Mouse (Mus musculus): ENCODE data around the gene Rmi2.
"Not testable (repeated sequence)": the region's sequence is repeated elsewhere in the genome, so short reads cannot be mapped to it uniquely, and the experiment has no call there.

Rmi2 gene

GRCm38 (mm10) chr16:10834911-10835587 is at the start of gene Rmi2:
TSS of gene Rmi2 (plus strand) at chr16:10835059.
- peak; percentile 82 for DNase-seq (ENCODE audit: low read depth, low spot score)

DNA sequence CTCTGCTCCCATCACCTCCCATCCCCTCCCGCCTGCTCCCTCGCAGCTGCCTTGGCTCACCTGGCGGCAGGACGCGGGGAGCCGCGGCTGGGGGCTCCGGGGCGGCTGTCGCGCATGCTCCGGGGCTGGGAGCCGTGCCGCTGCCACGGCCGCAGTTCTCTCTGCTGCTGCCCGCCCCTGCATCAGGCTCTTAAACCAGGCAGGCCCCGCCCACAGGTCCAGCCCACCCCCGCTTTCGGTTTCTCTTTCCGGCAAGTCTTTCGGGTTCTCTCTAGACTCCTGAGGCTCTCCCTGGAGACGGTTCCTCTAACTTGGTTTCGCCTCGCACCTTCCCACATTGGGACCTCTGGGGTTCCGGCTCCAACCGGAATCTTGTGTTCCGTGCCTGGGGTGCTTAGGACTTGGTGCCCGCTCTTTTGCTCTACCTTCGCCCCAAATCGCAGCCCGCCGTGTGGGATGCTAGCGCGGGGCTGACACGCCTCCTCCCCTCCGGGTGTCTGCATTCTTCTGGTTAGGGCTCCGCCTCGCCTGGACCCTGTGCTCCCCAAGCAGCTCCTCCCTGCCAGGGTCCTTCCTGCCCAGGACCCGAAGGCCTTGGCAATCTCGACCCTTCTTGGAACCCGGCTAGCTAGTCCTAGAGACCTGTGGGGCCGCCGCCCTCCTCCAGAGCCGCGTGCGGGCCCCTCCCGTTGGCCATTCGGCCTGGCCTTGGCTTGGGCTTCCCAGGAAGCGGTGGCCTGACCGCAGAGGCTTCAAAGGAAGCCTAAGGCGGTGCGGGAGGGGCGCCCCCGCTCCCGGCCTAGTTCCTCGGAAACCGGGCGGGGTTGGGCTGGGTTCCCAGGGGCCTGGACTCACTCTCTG is 49.3 kb upstream of the Rmi2 start, which contains the start of gene Socs1:
Socs1 (minus strand) TSS at position 166 of the 861 bp plus-strand sequence.
- DNase-seq (ENCODE audit: low read depth, low spot score): peak; percentile 90

DNA sequence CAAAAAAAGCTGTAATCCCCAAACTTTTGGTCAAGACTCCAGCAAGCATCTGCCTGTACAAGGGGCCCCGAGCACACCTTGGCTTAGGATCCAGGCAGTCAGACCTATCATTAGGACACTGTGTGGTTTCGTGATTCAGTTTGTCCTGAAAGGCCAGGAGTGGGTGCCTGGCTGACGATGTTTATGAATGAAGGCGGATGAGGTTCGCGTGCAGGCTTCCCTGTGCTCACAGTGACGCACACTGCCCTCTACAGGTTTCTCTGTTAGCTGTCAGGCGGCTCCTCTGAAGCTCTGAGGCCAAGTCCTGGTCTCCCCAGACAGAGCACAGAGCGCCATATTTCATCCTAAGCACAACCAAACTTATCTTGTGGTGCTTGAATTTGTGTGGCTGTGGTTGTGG is 48.6 kb upstream of the Rmi2 start:
- peak; percentile 89 for DNase-seq (ENCODE audit: low read depth, low spot score)

DNA sequence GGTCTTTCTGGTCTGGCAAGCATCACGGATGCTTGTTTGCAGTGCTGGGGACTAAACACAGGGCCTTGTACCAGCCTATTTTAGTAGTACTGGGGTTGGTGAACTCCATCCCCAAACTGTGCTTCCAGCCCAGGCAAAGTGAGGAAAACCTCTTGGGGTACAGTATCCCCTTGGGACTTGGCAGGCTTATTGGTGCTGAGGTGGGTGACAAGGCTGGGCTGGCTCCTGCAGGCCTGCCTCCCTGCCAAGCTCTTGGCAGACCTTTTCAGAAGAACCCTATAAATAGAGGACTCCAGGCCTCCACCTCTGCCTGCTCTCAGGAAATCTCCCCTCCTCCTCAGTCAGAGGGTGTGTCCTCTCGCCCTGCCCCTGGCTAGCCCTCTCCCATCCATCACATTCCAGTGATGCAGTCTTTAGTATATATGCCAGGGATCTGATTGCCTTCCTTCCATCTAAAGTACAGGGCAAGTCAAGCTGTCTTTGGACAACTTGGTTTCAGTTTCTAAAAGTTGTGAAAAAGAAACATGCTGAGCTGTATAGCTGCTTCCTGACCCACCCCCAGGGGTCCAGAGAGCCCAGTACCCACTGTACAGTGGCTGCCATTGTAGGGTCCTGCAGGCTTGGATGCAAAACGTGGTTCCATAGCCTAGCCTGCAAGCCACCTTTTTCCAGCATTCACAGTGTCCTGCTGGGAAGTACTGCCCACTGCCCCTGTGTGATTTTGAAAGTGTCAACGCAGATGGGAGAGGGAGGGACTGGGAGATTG is 47.9 kb upstream of the Rmi2 start:
- no peak for DNase-seq (ENCODE audit: low read depth, low spot score)

DNA sequence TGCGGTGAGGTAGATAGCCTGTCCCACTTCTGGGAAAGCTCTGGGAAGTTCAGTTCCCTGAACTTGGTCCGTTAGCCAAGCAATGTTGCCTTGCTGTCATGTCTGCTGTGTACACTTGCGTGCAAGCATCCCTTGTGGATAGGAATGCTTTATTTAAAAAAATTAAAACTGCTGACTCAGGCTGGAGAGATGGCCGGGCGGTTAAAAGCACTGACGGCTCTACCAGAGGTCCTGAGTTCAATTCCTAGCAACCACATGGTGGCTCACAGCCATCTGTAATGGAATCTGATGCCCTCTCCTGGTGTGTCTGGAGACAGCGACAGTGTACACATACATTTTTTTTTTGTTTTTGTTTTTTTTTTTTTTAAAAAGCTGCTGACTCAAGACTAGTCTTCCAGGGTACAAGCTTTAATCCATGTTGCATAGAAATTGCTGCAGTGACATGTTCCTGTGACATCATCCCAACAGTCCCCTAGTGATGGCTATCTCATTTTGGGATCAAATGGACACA is 47.3 kb upstream of the Rmi2 start:
- no peak for DNase-seq (ENCODE audit: low read depth, low spot score)

- no peak for DNase-seq (ENCODE audit: low read depth, low spot score)
Measured at GRCm38 (mm10) chr16:10788271-10788670, 46.6 kb upstream of the Rmi2 start, which contains the start of gene Tnp2. TSS of gene Tnp2 (minus strand) at chr16:10788660.

GRCm38 (mm10) chr16:10788866-10789265 is 46.0 kb upstream of the Rmi2 start:
- no peak for DNase-seq (ENCODE audit: low read depth, low spot score)

DNA sequence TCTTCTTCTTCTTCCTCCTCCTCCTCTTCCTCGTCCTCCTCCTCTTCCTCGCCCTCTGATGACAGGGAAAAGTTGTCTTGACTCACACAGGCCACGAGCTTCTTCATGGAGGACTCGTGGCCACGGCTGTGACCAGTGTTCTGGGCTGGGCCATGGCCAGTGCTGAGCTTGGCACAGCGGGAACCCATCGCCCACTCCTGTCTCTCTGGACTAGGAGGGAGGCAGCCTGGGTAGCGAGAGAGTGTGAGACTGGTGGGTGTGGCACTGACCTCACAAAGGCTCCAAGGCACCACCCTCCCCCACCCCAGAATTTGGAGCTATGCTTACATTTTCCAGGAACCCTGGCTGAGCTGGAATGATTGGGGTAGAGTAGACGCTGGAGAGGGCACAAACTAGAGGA is 44.2 kb upstream of the Rmi2 start, which contains the start of gene Prm3:
Prm3 (minus strand) TSS at position 213 of the 400 bp plus-strand sequence.
- DNase-seq (ENCODE audit: low read depth, low spot score): no peak

DNA sequence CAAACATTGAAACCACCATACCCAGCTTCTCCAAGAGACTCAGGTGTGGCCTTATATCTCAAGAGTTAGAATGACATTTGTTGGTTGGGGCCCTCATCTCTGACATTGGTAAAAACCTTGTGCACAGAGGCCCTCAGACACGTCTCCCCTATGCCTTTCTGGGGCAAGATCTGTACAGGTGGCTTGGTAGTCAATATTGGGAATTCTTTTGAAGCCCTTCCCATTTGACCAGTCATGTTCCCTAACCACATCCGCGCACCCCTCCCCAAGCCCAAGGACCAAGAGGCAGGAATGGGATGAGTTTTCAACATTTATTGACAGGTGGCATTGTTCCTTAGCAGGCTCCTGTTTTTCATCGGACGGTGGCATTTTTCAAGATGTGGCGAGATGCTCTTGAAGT is 38.8 kb upstream of the Rmi2 start, which contains the start of gene Prm2:
Prm2 (minus strand) TSS at position 101 of the 400 bp plus-strand sequence.
- DNase-seq (ENCODE audit: low read depth, low spot score): no peak

DNA sequence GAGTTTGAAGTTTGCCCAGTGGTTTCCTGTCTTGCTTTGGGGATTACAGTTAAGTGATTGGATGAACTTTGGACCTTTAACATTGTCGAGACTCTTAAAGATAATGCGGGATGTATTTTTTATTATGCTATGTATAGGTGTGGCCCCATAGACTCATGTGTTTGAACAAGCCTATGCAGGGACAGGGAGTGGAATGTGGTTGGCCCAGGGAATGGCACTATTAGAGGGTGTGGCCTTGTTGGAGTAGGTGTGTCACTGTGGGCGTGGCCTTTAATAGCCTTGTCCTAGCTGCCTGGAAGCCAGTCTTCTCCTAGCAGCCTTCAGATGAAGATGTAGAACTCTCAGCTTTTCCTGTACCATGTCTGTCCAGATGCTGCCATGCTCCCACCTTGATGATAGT is 32.4 kb upstream of the Rmi2 start:
- DNase-seq (ENCODE audit: low read depth, low spot score): not testable (repeated sequence)

- DNase-seq (ENCODE audit: low read depth, low spot score): peak; percentile 25
Measured at GRCm38 (mm10) chr16:10805789-10806527, 28.9 kb upstream of the Rmi2 start, which contains the start of gene Prm1. TSS of gene Prm1 (minus strand) at chr16:10805839.

DNA sequence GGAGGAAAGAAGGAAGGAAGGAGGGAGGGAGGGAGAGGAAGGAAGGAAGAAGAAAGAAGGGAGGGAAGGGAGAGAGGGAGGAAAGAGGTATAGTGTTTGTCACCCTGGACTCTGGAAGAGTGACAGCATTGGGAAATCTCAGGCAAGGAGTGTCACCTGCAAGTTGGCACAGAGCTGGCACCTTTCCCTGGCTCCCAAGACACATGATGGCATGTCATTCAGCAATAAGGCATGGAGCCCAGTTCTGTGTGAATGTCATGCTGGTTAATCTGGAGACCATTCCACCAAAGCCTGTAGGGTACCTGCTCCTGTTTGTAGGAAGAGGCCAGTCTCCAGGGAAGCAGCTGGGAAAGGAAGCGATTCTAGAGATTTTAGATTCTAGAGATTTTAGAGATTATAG is 24.5 kb upstream of the Rmi2 start:
- no peak for DNase-seq (ENCODE audit: low read depth, low spot score)

DNA sequence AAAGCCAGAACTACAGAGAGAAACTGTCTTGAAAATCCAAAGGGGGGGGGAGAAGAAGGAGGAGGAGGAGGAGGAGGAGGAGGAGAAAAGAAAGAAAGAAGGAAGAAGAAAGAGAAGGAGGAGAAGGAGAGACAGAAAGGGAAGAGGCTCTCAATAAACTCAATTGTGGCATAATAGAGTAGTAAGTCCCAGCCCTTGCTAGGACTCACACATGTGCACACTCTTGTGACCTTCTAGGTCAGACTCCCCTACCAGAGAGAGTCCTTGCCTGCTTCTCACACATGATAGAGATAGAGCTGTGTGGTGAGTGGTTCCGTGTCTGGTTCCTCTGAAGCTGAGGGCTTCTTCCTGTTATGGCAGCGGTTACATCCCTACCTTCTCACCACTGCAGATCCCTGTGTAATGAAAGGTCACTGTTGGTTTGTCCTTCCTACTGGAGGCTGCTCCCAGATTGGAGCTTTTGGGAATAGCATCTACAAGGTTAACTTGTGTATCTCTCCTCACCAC is 21.9 kb upstream of the Rmi2 start, which contains the start of gene Gm11172:
Gm11172 (plus strand) TSS at position 51 of the 507 bp plus-strand sequence.
- DNase-seq (ENCODE audit: low read depth, low spot score): no peak

GRCm38 (mm10) chr16:10813726-10814125 is 21.1 kb upstream of the Rmi2 start:
- DNase-seq (ENCODE audit: low read depth, low spot score): no peak

DNA sequence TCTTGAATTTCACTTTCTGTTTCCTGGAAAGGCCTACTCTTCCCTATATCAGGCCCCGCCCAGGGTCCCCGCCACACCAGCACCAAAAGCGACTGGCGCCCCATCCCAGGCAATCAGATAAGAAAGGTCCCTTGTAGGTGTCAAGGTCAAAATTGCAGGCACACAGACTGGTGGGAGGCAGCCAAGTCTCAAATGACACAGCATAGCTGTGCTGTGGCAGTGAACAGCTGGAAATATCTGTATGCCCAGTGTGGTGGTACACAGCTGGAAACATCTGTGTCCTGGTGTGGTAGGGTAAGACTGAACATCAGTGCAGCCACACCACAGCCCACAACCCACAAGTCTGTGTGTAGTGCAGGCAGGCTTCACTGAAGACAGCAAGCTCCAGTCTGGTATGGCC is 20.0 kb upstream of the Rmi2 start:
- DNase-seq (ENCODE audit: low read depth, low spot score): no peak

DNA sequence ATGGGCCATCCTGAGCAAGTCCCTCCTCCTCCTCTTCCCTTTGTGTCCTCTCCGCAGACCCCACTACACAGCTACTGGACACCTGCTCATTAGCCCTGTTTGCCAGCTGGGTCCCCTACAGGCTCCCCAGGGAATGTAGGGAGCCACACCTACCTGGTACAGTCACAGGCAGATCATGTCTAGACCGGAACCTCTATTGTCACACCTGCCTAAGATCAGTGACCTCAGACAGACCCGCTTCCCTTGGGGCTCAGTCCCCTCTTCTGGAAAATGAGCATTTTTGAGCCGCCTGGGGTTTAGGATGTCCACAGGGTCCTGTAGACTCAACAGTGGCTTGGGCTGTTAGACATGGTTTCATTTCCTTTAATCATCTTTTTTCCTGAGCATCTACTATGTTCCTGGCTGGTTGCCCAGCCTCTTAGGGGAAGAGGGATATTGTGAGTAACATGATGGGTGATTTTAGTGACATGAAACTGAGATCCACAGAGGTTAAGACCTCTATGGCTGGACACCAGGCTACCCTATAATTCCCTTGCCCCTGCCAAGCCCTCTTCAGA is 16.2 kb upstream of the Rmi2 start:
- no peak for DNase-seq (ENCODE audit: low read depth, low spot score)

GRCm38 (mm10) chr16:10819966-10820365 is 14.9 kb upstream of the Rmi2 start:
- no peak for DNase-seq (ENCODE audit: low read depth, low spot score)

- DNase-seq (ENCODE audit: low read depth, low spot score): no peak
Measured at GRCm38 (mm10) chr16:10821387-10821786, 13.5 kb upstream of the Rmi2 start.

DNA sequence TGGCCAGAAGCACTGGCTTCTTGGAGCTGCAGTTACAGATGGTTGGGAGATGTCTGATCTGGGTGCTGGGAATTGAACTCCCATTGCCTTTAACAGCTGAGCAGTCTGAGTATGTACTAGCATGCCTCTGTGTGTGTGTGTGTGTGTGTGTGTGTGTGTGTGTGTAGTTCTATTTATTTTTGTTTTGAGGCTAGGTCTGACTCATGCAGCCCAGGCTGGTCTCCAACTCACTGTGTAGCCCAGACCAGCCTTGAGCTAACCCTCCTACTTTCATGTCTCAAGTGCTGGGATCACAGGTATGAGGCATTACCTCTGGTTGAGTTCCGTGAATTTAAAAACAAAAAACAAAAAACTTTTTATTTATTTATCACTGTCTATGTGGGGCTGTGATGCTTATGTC is 10.3 kb upstream of the Rmi2 start:
- no peak for DNase-seq (ENCODE audit: low read depth, low spot score)

DNA sequence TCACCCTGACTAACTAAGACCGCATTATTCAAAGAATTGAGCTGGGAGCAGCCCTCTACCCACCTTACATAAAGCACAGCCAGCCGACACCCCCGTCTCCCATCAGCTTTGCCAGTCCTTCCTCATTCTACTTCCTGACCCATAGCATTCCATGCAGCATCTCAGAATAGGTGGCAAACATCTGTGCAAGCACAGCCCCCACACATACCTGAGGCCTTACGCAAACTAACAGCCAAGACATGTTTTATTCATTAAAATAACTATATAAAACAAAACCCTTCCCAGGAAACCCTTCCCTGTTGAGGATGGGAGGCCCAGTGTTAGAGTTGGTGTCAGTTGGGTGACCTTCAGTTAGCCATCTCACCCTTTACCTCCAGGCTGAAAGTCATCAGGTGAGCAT is 9.0 kb upstream of the Rmi2 start:
- no peak for DNase-seq (ENCODE audit: low read depth, low spot score)

Measured in forelimb bud, embryonic 11.5 days (tissue).